Mouse (Mus musculus) granulocyte monocyte progenitor cell, adult 5-6 weeks (primary cell): Measurements from ENCODE around the gene Gnb1. TPM values are rescaled to one million over a fixed set of nuclear protein-coding genes. Genes with fewer than 3 reads are reported as not detected.
"Not testable (repeated sequence)": the region's sequence is repeated elsewhere in the genome, so short reads cannot be mapped to it uniquely, and the experiment has no call there.

ENCODE experiments used
- ATAC-seq: replicated peaks from 2 replicates; pipeline ENCODE4 v1.8.0; 2016; ENCODE audit warnings: mild to moderate bottlenecking, moderate TSS enrichment, inconsistent platforms; ENCODE audit not compliant: poor library complexity, severe bottlenecking
- total RNA-seq, 2 experiments: library from RNA; stranded (forward) in 1 of 2; stranded (reverse) in 1 of 2; fragments of 200-712, 200-1000 nt in 1 of 2; fragments of >200 nt in 1 of 2; fragmentation: Nextera tagmentation in 1 of 2; gene quantifications; 2 replicates each; pipeline ENCODE4 v1.2.3; 2014 to 2017

Gnb1 gene
- total RNA-seq (2014; fragmentation: Nextera tagmentation) = 220 and 223 TPM in 2 replicates
- total RNA-seq (2017) = 135 and 137 TPM in 2 replicates

GRCm38 (mm10) chr4:155490990-155491504 lies at the start of gene Gnb1:
Gnb1 (plus strand) TSS chr4:155491361.
- peak; percentile 52 for ATAC-seq

- no peak for ATAC-seq
Observed at GRCm38 (mm10) chr4:155442808-155443207, 48.4 kb upstream of the Gnb1 start.

DNA sequence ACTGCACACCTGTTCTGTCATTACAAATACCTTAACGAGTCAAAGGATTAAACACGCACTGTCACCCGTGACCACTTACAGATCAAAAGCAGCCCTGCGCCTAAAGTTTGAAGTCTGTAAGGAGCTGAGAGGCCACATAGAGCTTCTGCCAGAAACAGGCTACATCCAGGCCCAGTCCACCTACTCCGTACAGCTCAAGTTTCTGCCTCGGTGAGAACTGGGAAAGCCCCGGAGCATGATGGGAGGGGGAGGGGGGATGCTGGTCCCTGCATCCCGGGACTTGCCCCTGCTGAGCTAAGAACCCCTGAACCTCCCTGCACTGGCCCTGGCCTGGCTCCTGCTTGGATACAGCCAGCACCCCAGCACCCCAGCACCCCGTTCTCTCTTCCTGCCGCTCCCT lies 39.6 kb upstream of the Gnb1 start:
- no peak for ATAC-seq

DNA sequence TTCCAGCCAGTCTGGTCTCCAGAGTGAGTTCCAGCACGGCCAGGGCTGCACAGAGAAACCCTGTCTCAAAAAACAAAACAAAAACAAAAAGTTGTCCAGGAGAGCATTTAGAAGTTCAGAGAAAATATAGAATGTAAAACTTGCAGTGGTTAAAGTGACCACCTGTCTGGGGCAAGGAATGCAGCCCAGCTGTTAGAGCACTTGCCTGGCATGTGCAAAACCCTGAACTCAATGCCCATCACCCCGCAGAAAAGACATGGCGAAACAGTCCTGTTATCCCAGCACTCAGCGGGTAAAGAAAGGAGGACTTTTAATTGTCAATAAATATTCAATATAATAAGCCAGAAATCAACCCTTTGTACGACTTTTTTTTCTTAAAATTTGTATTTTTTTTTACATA lies 32.6 kb upstream of the Gnb1 start:
- ATAC-seq = no peak

DNA sequence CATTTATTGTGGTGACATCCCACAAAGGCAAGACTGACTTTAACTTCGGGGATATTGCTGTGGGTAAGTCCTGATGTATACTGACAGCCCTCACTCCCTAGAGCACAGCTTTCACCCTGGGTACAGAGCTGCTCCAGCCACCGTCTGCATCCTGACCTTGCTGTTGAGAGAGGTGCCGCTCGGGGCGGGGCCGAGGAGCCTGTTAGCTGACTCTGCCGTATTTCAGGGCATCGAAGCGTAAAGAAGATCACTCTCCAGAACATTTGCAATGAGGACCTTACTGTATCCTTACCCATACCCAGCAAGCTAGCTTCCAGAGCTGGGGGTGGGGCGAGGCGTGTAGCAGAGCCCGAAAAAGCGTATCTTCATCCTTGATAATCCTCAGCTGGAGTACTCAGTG lies 28.1 kb upstream of the Gnb1 start:
- ATAC-seq = no peak

- no peak for ATAC-seq
Observed at GRCm38 (mm10) chr4:155463611-155464010, 27.6 kb upstream of the Gnb1 start.

GRCm38 (mm10) chr4:155464061-155464460 lies 27.1 kb upstream of the Gnb1 start:
- no peak for ATAC-seq

GRCm38 (mm10) chr4:155465607-155466006 lies 25.6 kb upstream of the Gnb1 start:
- no peak for ATAC-seq

- no peak for ATAC-seq
Observed at GRCm38 (mm10) chr4:155466080-155466479, 25.1 kb upstream of the Gnb1 start.

DNA sequence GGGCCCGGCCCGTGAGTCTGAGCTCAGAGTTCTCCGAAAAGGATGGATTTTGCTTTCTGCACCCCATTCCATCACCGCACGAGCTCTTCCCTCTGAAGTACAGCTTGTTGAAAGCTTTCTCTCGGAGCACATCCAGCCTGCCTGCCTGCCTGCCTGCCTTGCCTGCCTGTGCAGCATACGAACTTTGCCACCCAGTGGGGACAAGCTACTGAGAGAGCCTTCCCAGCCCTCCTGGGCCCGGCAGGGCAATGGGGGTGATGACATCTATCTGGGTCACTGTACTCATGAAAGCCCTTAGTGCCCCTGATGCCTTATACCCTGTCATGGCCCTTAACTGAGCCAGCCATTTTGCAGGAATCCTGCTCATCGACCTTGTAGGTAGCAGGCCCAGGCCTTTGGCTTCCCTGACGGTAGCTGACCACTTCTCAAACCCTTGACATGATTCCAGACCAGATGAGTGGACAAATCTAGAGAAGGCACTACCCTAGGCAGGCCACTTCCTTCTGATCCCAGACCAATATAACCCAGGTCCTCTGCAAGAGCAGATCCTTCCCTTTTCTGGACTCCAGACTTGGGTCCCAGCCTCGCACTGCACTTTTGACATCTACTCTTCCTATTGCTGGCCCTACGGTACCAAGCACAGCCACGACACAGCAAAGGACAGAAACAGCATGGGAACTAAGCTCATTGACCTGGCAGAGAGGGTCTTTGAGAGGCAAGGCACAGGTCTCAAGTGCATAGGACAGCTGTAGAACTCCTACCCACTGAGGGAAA lies 23.7 kb upstream of the Gnb1 start:
- ATAC-seq = no peak

GRCm38 (mm10) chr4:155468952-155469351 lies 22.2 kb upstream of the Gnb1 start, which contains the start of gene Tmem52:
Tmem52 (plus strand) TSS chr4:155469114.
- ATAC-seq = peak; percentile 85

DNA sequence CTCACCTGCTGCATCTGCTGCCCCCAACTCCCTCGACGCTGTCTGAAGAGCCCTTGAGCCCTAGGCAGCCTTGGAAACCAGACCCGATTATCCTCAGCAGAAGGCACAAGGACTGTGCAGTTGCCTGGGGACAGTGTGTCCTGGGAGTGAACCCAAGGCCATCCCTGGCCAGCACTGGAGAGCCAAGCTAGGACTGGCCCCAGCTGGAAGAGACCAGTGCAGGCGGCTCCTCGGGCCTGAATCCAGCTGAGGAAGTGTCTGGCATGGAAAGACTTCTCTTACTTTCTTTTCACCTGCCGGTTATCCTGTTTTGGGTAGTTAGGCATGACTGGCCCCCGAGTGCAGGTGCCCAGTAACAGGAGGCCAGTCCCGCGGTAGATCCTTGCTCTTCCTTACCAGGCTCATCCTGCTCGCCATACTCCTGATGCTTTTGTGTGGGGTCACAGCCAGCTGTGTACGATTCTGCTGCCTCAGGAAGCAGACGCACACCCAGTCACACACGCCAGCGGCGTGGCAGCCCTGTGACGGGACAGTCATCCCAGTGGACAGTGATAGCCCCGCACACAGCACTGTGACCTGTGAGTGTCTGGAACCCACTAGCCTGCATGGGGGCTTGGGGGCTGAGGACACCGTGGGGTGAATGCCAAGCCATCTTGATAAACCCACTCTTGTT lies 21.4 kb upstream of the Gnb1 start:
- ATAC-seq = no peak

DNA sequence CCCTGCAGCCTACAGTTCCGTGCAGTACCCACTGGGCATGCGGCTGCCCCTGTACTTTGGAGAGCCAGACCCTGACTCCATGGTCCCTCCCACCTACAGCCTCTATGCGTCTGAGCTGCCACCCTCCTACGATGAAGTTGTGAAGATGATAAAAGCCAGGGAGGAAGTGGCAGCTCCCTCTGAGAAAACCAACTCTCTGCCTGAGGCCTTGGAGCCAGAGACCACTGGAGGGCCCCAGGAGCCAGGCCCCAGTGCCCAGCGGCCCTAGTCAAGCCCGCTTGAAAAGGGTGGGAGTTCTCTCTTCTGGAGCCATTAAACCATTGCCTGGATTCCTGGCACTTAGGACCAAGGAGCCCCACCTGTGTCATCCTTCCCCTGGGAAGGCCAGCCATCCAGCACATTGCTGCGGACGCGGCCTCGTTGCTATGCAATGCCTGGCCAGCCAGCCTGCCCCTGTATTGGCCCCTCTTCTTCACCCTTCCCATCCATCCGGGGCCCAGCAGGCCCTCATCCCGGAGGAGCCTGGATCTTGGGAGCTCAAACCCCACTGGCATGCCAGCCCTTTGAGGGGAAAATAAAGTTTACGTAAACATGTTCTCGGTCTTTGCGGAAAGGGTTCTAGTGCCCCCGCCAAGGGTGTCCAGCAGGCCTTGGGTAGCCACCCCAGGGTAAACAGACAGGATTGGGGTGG lies 20.8 kb upstream of the Gnb1 start:
- no peak for ATAC-seq

GRCm38 (mm10) chr4:155470997-155471396 lies 20.2 kb upstream of the Gnb1 start:
- ATAC-seq = no peak

GRCm38 (mm10) chr4:155471406-155471805 lies 19.8 kb upstream of the Gnb1 start:
- no peak for ATAC-seq

DNA sequence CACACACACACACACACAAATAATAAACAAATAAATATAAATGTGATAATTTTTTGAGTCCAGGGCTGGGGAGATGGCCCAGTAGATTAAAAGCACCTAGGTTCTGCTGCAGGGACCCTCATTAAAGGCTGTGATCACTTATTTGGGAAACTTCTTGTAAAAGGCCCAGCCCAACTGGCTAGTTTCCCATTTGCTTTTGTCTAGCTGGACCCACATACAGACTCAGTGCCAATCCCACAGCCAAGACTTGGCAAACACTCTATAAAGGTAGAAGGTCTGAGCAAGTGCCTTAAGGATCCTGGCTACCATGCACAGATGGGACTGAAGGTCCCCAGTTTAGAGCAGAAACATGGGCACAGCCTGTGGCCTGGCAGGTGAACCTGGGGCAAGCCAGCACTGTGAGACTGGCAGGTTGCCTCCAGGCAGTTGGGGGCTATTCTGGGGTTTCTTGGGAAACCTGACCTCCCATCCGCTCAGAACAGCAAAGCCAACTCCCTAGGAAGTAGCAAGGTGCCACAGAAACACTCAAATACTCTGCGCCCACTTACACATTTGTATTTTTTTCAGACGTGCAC lies 18.4 kb upstream of the Gnb1 start:
- no peak for ATAC-seq

- ATAC-seq = no peak
Observed at GRCm38 (mm10) chr4:155473319-155473718, 17.8 kb upstream of the Gnb1 start.

DNA sequence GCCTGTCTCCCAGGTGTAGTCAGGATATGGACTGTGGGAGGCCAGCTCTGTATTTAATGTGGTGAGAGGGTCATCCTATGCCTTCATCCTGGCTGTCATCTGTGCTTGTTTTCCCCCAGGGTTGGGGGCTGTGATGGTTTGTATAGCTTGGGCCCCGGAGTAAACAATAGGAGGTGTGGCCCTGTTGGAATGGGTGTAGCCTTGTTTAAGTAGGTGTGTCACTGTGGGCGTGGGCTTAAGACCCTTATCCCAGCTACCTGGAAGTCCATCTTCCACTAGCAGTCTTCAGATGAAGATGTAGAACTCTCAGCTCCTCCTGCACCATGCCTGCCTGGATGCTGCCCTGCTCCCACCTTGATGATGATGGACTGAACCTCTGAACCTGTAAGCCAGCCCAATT lies 17.4 kb upstream of the Gnb1 start:
- ATAC-seq = not testable (repeated sequence)

- ATAC-seq = peak; percentile 94
Observed at GRCm38 (mm10) chr4:155481381-155482124, 9.6 kb upstream of the Gnb1 start.

GRCm38 (mm10) chr4:155482125-155482480 lies 9.1 kb upstream of the Gnb1 start:
- ATAC-seq = no peak
